Mouse (Mus musculus) kidney, adult 2 months (tissue): ENCODE measurements around the gene Ptk7. TPM values are rescaled to one million over a fixed set of nuclear protein-coding genes. Genes with fewer than 3 reads are reported as not detected.
A peak's percentile ranks its signal among the peaks of the same experiment; 100 is the strongest.

Experiments used
- DNase-seq: peaks from one replicate; pipeline ENCODE4 v3.0.0; 2021
- H3K27ac ChIP-seq: fragments of 200-500 bp; 2 replicates; pipeline ENCODE4 v1.5.1; 2012; ENCODE audit warnings: low read depth, low read length, control low read depth, inconsistent platforms; ENCODE audit not compliant: insufficient read depth
- H3K27me3 ChIP-seq: fragments of 200-500 bp; replicated peaks from 2 replicates; pipeline ENCODE4 v1.6.1; 2012; ENCODE audit warnings: mild to moderate bottlenecking, moderate library complexity, low read length, inconsistent platforms; ENCODE audit not compliant: control insufficient read depth, insufficient read depth
- H3K36me3 ChIP-seq: fragments of 200-500 bp; 2 replicates; pipeline ENCODE4 v1.6.1; 2012; ENCODE audit warnings: mild to moderate bottlenecking, moderate library complexity, low read length, inconsistent platforms; ENCODE audit not compliant: control insufficient read depth, insufficient read depth
- H3K4me1 ChIP-seq: fragments of 200-500 bp; 2 replicates; pipeline ENCODE4 v1.6.1; 2011; ENCODE audit warnings: low read length; ENCODE audit not compliant: control insufficient read depth, insufficient read depth
- H3K4me3 ChIP-seq: fragments of 200-500 bp; 2 replicates; pipeline ENCODE4 v1.5.1; 2011; ENCODE audit warnings: mild to moderate bottlenecking, low read depth, low read length, control low read depth; ENCODE audit not compliant: insufficient read depth
- CTCF ChIP-seq: fragments of 200-500 bp; conservative IDR thresholded peaks from 2 replicates; pipeline ENCODE4 v1.5.1; 2011; ENCODE audit warnings: low read depth, mild to moderate bottlenecking, control low read depth, low read length, moderate library complexity, mixed read lengths; ENCODE audit not compliant: insufficient read depth, insufficient read length
- POLR2A ChIP-seq: fragments of 200-500 bp; IDR thresholded peaks from one replicate; pipeline ENCODE4 v1.6.1; 2011; ENCODE audit warnings: low read depth, low read length, control low read depth
- WGBS: fragments of 180-500 bp; shearing (Covaris S2); methylation state at CpG from one replicate; pipeline ENCODE4 v1.1.7; 2018; 5-methylcytosine and 5-hydroxymethylcytosine counted together
- polyA plus RNA-seq: library from polyadenylated mRNA; depleted of rRNA; stranded (reverse); fragments of >200 nt; gene quantifications from 2 replicates; pipeline ENCODE4 v1.2.3, GENCODE M21; 2012

Gene Ptk7
- polyA plus RNA-seq, 1 experiment: 9.4 TPM

- Histone ChIP-seq H3K27ac (no peak overlapping the region), H3K4me3 (no peak overlapping the region), H3K36me3 (no peaks in the 10 kb centered on the region), H3K4me1 (no peaks in the 10 kb centered on the region), H3K27me3 (no peaks in the 10 kb centered on the region)
- 30% methylated on average over 5 of the region's 5 CpGs for WGBS
- no peak for TF ChIP-seq POLR2A
- TF ChIP-seq CTCF: no peak
- DNase-seq: peak; percentile 49
Observed at GRCm38 (mm10) chr17:46662730-46663129, 33.4 kb upstream of the Ptk7 start.

- no peaks in the 10 kb centered on the region for H3K36me3 ChIP-seq
Observed at GRCm38 (mm10) chr17:46661981-46662380, 32.7 kb upstream of the Ptk7 start.

GRCm38 (mm10) chr17:46661351-46661750, 32.0 kb upstream of the Ptk7 start:
- no peak for DNase-seq
- H3K36me3 ChIP-seq: no peaks in the 10 kb centered on the region
- TF ChIP-seq POLR2A (no peak), CTCF (no peak)
- H3K4me3 ChIP-seq: no peak overlapping the region
- WGBS: 90% methylated on average over 9 of the region's 9 CpGs
- no peak overlapping the region for H3K27ac ChIP-seq
- no peaks in the 10 kb centered on the region for H3K27me3 ChIP-seq
- no peaks in the 10 kb centered on the region for H3K4me1 ChIP-seq

More at GRCm38 (mm10) chr17:46661981-46662380, 32.7 kb upstream of the Ptk7 start:
- H3K27ac ChIP-seq: no peak overlapping the region
- no peak for TF ChIP-seq POLR2A
- no peak for TF ChIP-seq CTCF
- H3K4me1 ChIP-seq: no peaks in the 10 kb centered on the region
- no peaks in the 10 kb centered on the region for H3K27me3 ChIP-seq
- WGBS: 87% methylated on average over 12 of the region's 12 CpGs
- no peak overlapping the region for H3K4me3 ChIP-seq
- DNase-seq: no peak

GRCm38 (mm10) chr17:46656054-46656453, 26.8 kb upstream of the Ptk7 start:
- Histone ChIP-seq H3K36me3 (no peaks in the 10 kb centered on the region), H3K4me3 (no peak overlapping the region), H3K27ac (no peak overlapping the region), H3K27me3 (no peaks in the 10 kb centered on the region), H3K4me1 (peaks cover 2% of the 10 kb centered on the region)
- TF ChIP-seq CTCF (no peak), POLR2A (no peak)
- DNase-seq: peak; percentile 19
- WGBS: 57% methylated on average over 6 of the region's 6 CpGs

- H3K27ac ChIP-seq: no peak overlapping the region
- H3K36me3 ChIP-seq: no peaks in the 10 kb centered on the region
- H3K4me1 ChIP-seq: peaks cover 2% of the 10 kb centered on the region
- no peaks in the 10 kb centered on the region for H3K27me3 ChIP-seq
- H3K4me3 ChIP-seq: no peak overlapping the region
- TF ChIP-seq POLR2A: no peak
- no peak for TF ChIP-seq CTCF
- WGBS: 55% methylated on average over 20 of the region's 20 CpGs
- DNase-seq: no peak
Observed at GRCm38 (mm10) chr17:46651755-46652547, 22.6 kb upstream of the Ptk7 start.

- TF ChIP-seq CTCF (no peak), POLR2A (no peak)
- H3K4me3 ChIP-seq: peak overlapping the region; percentile 42
- H3K27ac ChIP-seq: peak overlapping the region; percentile 13; the same call in 1 of the 2 replicates
- peaks cover 2% of the 10 kb centered on the region for H3K4me1 ChIP-seq
- no peaks in the 10 kb centered on the region for H3K36me3 ChIP-seq
- H3K27me3 ChIP-seq: no peaks in the 10 kb centered on the region
- WGBS: 55% methylated on average over 17 of the region's 17 CpGs
- no peak for DNase-seq
Observed at GRCm38 (mm10) chr17:46651292-46651691, 22.0 kb upstream of the Ptk7 start.

GRCm38 (mm10) chr17:46650232-46651031, 21.1 kb upstream of the Ptk7 start, which contains the start of gene Cul7:
TSS of gene Cul7 (plus strand) at chr17:46650337.
- under 1% methylated on average over 58 of the region's 58 CpGs for WGBS
- TF ChIP-seq CTCF (no peak), POLR2A (peak; percentile 28)
- H3K27me3 ChIP-seq: no peaks in the 10 kb centered on the region
- peak within 1 kb of the TSS; percentile 42 for H3K4me3 ChIP-seq
- peak within 1 kb of the TSS; percentile 72 for H3K27ac ChIP-seq
- no peaks in the 10 kb centered on the region for H3K36me3 ChIP-seq
- H3K4me1 ChIP-seq: peaks cover 2% of the 10 kb centered on the region
- DNase-seq: peak; percentile 95
